Mouse (Mus musculus) heart, embryonic 11.5 days (tissue): ENCODE measurements around the gene Paqr4. TPM values are rescaled to one million over a fixed set of nuclear protein-coding genes. Genes with fewer than 3 reads are reported as not detected.

ENCODE experiments used
- ATAC-seq: fragments of 200-750 bp; cut with Nextera tagmentation; replicated peaks from 2 replicates; pipeline ENCODE4 v1.8.0; 2017; ENCODE audit warnings: moderate library complexity; ENCODE audit not compliant: insufficient number of reproducible peaks, low FRiP score, low TSS enrichment
- H3K27ac ChIP-seq: fragments of 300-500 bp; sonication (generic); 2 replicates; pipeline ENCODE4 v1.5.1; 2014; ENCODE audit warnings: mild to moderate bottlenecking, low read depth, low read length
- H3K27me3 ChIP-seq: fragments of 300-500 bp; sonication (generic); 2 replicates; pipeline ENCODE4 v1.6.1; 2014; ENCODE audit warnings: mild to moderate bottlenecking, low read length, mixed read lengths; ENCODE audit not compliant: control insufficient read depth, insufficient read depth
- H3K36me3 ChIP-seq: fragments of 300-500 bp; sonication (generic); 2 replicates; pipeline ENCODE4 v1.6.1; 2014; ENCODE audit warnings: mild to moderate bottlenecking, low read length, moderate library complexity, mixed read lengths; ENCODE audit not compliant: control insufficient read depth, insufficient read depth
- H3K4me1 ChIP-seq: fragments of 300-500 bp; sonication (generic); 2 replicates; pipeline ENCODE4 v1.6.1; 2014; ENCODE audit warnings: low read length; ENCODE audit not compliant: control insufficient read depth, insufficient read depth
- H3K4me2 ChIP-seq: fragments of 300-500 bp; sonication (generic); 2 replicates; pipeline ENCODE4 v1.6.1; 2014; ENCODE audit warnings: mild to moderate bottlenecking, moderate library complexity
- H3K4me3 ChIP-seq: fragments of 300-500 bp; sonication (generic); 2 replicates; pipeline ENCODE4 v1.5.1; 2014; ENCODE audit warnings: low read depth, low read length
- H3K9ac ChIP-seq: fragments of 300-500 bp; sonication (generic); 2 replicates; pipeline ENCODE4 v1.6.1; 2014; ENCODE audit warnings: mild to moderate bottlenecking, low read depth, low read length, moderate library complexity
- H3K9me3 ChIP-seq: fragments of 300-500 bp; sonication (generic); replicated peaks from 2 replicates; pipeline ENCODE4 v1.6.1; 2016; ENCODE audit warnings: low read length; ENCODE audit not compliant: control insufficient read depth
- WGBS: fragments of 180-500 bp; shearing (Covaris S2); extraction: QIAGEN DNeasy Blood & Tissue Kit; methylation state at CpG from one replicate; pipeline ENCODE4 v1.1.7; 2014; ENCODE audit not compliant: insufficient replicate concordance; 5-methylcytosine and 5-hydroxymethylcytosine counted together
- polyA plus RNA-seq: library from polyadenylated mRNA; unstranded; fragments of >200 nt; fragmentation: Nextera tagmentation; extraction: Ambion mirVana; gene quantifications from 2 replicates; pipeline ENCODE4 v1.2.1, GENCODE M21; 2014

The Paqr4 gene
- polyA plus RNA-seq, 1 experiment from 2014 or later: 7.9 TPM

GRCm38 (mm10) chr17:23746767-23747166, 6.1 kb upstream of the Paqr4 start:
- H3K4me2 ChIP-seq: no peak overlapping the region
- no peaks in the 10 kb centered on the region for H3K9me3 ChIP-seq
- peaks cover 64% of the 10 kb centered on the region for H3K27me3 ChIP-seq
- WGBS: 68% methylated on average over 3 of the region's 3 CpGs
- H3K4me1 ChIP-seq: peaks cover 17% of the 10 kb centered on the region
- no peak overlapping the region for H3K27ac ChIP-seq
- no peak overlapping the region for H3K4me3 ChIP-seq
- no peak overlapping the region for H3K9ac ChIP-seq
- no peaks in the 10 kb centered on the region; the same call in 1 of the 2 replicates for H3K36me3 ChIP-seq
- no peak for ATAC-seq

- no peak for ATAC-seq
- peaks cover 17% of the 10 kb centered on the region for H3K4me1 ChIP-seq
- H3K4me3 ChIP-seq: no peak overlapping the region
- H3K9ac ChIP-seq: no peak overlapping the region
- peak overlapping the region; percentile 52; the same call in 1 of the 2 replicates for H3K4me2 ChIP-seq
- 1% methylated on average over 12 of the region's 12 CpGs for WGBS
- no peak overlapping the region for H3K27ac ChIP-seq
- H3K27me3 ChIP-seq: peaks cover 68% of the 10 kb centered on the region
- no peaks in the 10 kb centered on the region for H3K9me3 ChIP-seq
- no peaks in the 10 kb centered on the region; the same call in 1 of the 2 replicates for H3K36me3 ChIP-seq
These were observed 5.6 kb upstream of the Paqr4 start for GRCm38 (mm10) chr17:23746311-23746710.

GRCm38 (mm10) chr17:23745301-23746251, 4.9 kb upstream of the Paqr4 start, which contains the start of gene Kremen2:
Kremen2 (minus strand) TSS chr17:23745833.
- WGBS: 1% methylated on average over 39 of the region's 45 CpGs
- peaks cover 76% of the 10 kb centered on the region for H3K27me3 ChIP-seq

DNA sequence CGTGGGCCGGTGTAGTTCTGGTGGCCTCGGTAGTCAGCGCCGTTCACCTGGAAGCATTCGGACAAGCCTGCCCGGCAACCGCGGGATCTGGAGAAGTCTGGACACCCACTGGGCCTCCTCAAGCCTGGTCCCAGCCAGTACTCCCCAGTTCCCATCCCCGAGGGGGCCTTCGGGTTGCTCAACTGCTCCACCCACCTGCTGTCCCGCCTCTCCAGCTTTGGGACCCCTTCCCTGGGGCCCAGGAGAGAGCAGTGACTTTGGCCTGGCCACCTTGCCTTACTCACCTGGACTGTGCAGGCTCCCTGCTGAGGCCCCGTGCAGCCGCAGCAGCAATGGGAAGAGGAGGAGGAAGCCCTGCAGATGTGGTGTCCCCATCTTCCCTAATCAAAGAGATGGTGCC, 4.0 kb upstream of the Paqr4 start:
- H3K27me3 ChIP-seq: peaks cover 84% of the 10 kb centered on the region
- H3K9me3 ChIP-seq: no peaks in the 10 kb centered on the region
- H3K36me3 ChIP-seq: no peaks in the 10 kb centered on the region
- H3K9ac ChIP-seq: no peak overlapping the region
- ATAC-seq: no peak
- H3K27ac ChIP-seq: no peak overlapping the region
- H3K4me2 ChIP-seq: peak overlapping the region; percentile 52; the same call in 1 of the 2 replicates
- WGBS: 4% methylated on average over 14 of the region's 14 CpGs
- H3K4me1 ChIP-seq: peaks cover 22% of the 10 kb centered on the region
- peak overlapping the region; percentile 25; the same call in 1 of the 2 replicates for H3K4me3 ChIP-seq

More at GRCm38 (mm10) chr17:23745301-23746251, 4.9 kb upstream of the Paqr4 start, which contains the start of gene Kremen2:
- no peak for ATAC-seq
- H3K9me3 ChIP-seq: no peaks in the 10 kb centered on the region
- peak within 1 kb of the TSS; percentile 52 for H3K4me2 ChIP-seq
- H3K36me3 ChIP-seq: no peaks in the 10 kb centered on the region
- H3K4me3 ChIP-seq: peak within 1 kb of the TSS; percentile 25
- no peak within 1 kb of the TSS for H3K9ac ChIP-seq
- H3K27ac ChIP-seq: no peak within 1 kb of the TSS
- peaks cover 18% of the 10 kb centered on the region for H3K4me1 ChIP-seq

- Histone ChIP-seq H3K4me1 (peaks cover 27% of the 10 kb centered on the region), H3K36me3 (no peaks in the 10 kb centered on the region), H3K9ac (no peak overlapping the region), H3K27ac (no peak overlapping the region), H3K4me3 (no peak overlapping the region), H3K27me3 (peaks cover 90% of the 10 kb centered on the region), H3K4me2 (no peak overlapping the region), H3K9me3 (no peaks in the 10 kb centered on the region)
- 19% methylated on average over 8 of the region's 8 CpGs for WGBS
- ATAC-seq: no peak
These were observed 3.4 kb upstream of the Paqr4 start for GRCm38 (mm10) chr17:23744076-23744475.

- Histone ChIP-seq H3K9ac (no peak overlapping the region), H3K9me3 (no peaks in the 10 kb centered on the region), H3K4me1 (peaks cover 32% of the 10 kb centered on the region), H3K27me3 (peaks cover 94% of the 10 kb centered on the region), H3K27ac (no peak overlapping the region), H3K36me3 (no peaks in the 10 kb centered on the region), H3K4me3 (no peak overlapping the region), H3K4me2 (no peak overlapping the region)
- WGBS: 63% methylated on average over 12 of the region's 12 CpGs
- no peak for ATAC-seq
These were observed 2.3 kb upstream of the Paqr4 start for GRCm38 (mm10) chr17:23742941-23743340.

DNA sequence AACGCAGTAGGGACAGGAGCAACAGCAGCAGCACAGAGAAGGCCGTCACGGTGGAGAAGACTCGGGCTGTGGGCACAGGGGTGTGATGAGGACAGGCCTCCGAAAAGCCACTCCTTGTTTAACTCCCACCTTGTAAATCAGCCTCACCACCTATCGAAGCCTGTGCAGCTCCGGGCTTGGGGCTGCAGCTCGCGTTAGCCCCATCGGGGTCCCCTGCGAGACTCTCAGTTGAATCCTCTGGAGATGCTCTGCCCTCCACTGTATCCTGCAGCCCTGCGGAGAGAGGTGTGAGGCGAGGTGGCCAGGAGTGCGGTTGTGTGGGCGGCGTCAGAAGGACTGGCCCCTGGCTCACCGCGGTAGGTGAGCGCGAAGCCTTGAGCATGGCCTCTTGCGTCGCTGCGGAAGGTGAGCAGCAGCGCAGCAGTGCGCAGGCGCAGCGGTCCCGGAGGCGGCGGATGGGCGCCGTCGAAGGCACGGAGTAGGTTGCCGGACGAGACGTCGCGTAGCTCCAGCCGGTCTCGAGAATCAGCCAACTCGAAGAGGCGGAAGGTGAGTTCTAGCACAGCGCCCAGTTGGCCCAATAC, 1.6 kb upstream of the Paqr4 start:
- Histone ChIP-seq H3K9ac (no peak overlapping the region), H3K9me3 (no peaks in the 10 kb centered on the region), H3K27me3 (peaks cover 96% of the 10 kb centered on the region), H3K4me2 (peak overlapping the region; percentile 28), H3K27ac (no peak overlapping the region), H3K36me3 (no peaks in the 10 kb centered on the region), H3K4me3 (no peak overlapping the region), H3K4me1 (peaks cover 32% of the 10 kb centered on the region)
- WGBS: 8% methylated on average over 44 of the region's 44 CpGs
- ATAC-seq: no peak

DNA sequence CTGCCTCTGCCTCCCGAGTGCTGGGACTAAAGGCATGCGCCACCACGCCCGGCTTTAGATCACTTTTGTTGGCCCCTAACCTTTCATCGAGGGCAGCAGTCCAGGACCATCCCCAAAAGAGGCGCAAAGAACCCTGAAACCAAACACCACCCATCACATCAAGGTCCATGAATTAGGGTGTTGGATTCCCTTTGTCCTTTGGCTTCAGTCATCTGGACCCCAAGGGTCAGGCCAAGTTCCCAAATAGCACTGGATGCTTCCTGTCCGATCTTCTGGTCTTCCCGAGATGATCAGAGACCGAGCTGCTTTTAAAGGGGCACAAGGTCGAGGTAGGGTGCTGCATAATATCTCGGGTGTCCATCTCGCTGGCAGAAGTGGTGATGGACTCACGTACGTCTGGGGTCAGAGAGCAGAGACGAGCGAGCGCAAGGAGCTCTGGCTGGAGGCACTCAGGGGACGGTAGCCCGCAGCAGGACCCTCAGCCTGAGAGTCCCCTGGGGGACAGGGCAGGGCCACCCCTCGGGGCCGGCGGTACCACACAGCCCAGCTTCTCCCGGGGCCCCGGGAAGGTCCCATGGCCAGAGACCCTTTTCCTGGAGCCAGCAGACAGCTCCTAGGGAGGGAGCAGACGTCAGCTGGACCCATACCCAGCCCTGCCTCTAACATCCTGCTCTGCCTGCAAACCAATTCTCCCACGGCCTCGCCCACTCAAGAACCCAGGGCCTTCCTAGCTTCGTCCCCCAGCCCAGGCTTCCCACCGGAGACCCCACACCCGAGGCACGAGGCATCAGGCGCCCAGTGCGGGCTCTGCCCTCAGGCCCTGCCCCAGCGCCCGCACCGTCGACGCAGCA, 917 bp upstream of the Paqr4 start:
- no peak overlapping the region; the same call in 1 of the 2 replicates for H3K4me2 ChIP-seq

More for the DNA sequence above, 917 bp upstream of the Paqr4 start:
- Histone ChIP-seq H3K27me3 (peaks cover 91% of the 10 kb centered on the region), H3K4me1 (peaks cover 32% of the 10 kb centered on the region), H3K9me3 (no peaks in the 10 kb centered on the region), H3K36me3 (no peaks in the 10 kb centered on the region), H3K27ac (no peak overlapping the region), H3K4me3 (no peak overlapping the region), H3K9ac (no peak overlapping the region)
- no peak for ATAC-seq
- WGBS: 41% methylated on average over 38 of the region's 38 CpGs
